11 mouse cellular contexts compared by ENCODE assay signal in genomic region chr8:126928755-126929505, GRCm38 (mm10). TPM values are rescaled to one million over a fixed set of nuclear protein-coding genes. Genes with fewer than 3 reads are reported as not detected.
A peak's percentile ranks its signal among the peaks of the same experiment; 100 is the strongest.
DNase-seq lines count a peak whose midpoint lies in the region; ATAC-seq and TF ChIP-seq lines count a peak whose summit lies in the region.
"Had no signal": no experiment of that assay in that cellular context is flagged by ENCODE, and none has a peak within 500 bp of the region (broad histone marks: within the 10 kb centered on the region; RNA-seq: fewer than 3 reads in every experiment).

No protein-coding gene starts in this region.

- peaks cover 13% of the 10 kb centered on the region for H3K36me3 ChIP-seq in heart, embryonic 16.5 days (ENCODE audit: control insufficient read depth, insufficient read depth)
- peaks cover 36% of the 10 kb centered on the region for H3K36me3 ChIP-seq in stomach, embryonic 14.5 days (ENCODE audit: control insufficient read depth, insufficient read depth, low read length)
- peaks cover 12% of the 10 kb centered on the region for H3K36me3 ChIP-seq in stomach, postnatal 0 days (ENCODE audit: control insufficient read depth, insufficient read depth, low read length)
- H3K36me3 ChIP-seq in forebrain, embryonic 13.5 days (ENCODE audit: poor library complexity, severe bottlenecking), result peaks cover 38% of the 10 kb centered on the region
- H3K36me3 ChIP-seq in stomach, embryonic 16.5 days (ENCODE audit: control insufficient read depth, insufficient read depth, low read length), result peaks cover 15% of the 10 kb centered on the region; the same call in 1 of the 2 replicates

- TF ChIP-seq CTCF in stomach, postnatal 0 days (IDR thresholded peaks at IDR 0.05; ENCODE audit: low read depth), result no peak

- H3K4me1 ChIP-seq in heart, embryonic 16.5 days (ENCODE audit: control insufficient read depth, insufficient read depth, low read length), result peaks cover 7% of the 10 kb centered on the region; the same call in 1 of the 2 replicates
- H3K4me1 ChIP-seq in stomach, embryonic 14.5 days (ENCODE audit: control insufficient read depth, insufficient read depth, low read length), result no peaks in the 10 kb centered on the region
- H3K4me1 ChIP-seq in stomach, postnatal 0 days (replicated peaks; ENCODE audit: control insufficient read depth, insufficient read depth), result no peaks in the 10 kb centered on the region
- no peaks in the 10 kb centered on the region for H3K4me1 ChIP-seq in forebrain, embryonic 13.5 days
- H3K4me1 ChIP-seq in stomach, embryonic 16.5 days (ENCODE audit: control insufficient read depth, insufficient read depth, low read length), result no peaks in the 10 kb centered on the region

- intact Hi-C loops in heart, postnatal 36 days (cut with DNase I), result loop anchor here (1.0 kb wide), 1 partner anchor 46 kb away; no protein-coding TSS in a partner anchor

- H3K4me2 ChIP-seq in heart, embryonic 16.5 days (ENCODE audit: low read depth, low read length), result no peak overlapping the region
- no peak overlapping the region for H3K4me2 ChIP-seq in stomach, embryonic 14.5 days (replicated peaks; ENCODE audit: low read depth, low read length)
- no peak overlapping the region for H3K4me2 ChIP-seq in stomach, postnatal 0 days (replicated peaks; ENCODE audit: low read depth)
- no peak overlapping the region for H3K4me2 ChIP-seq in forebrain, embryonic 13.5 days
- no peak overlapping the region for H3K4me2 ChIP-seq in stomach, embryonic 16.5 days (ENCODE audit: low read depth, low read length)

- no peak for DNase-seq in heart, postnatal 36 days
- DNase-seq in stomach, postnatal 0 days (ENCODE audit: low spot score), result no peak
- DNase-seq in left cerebral cortex, adult 11 months (ENCODE audit: low spot score), result no peak
- DNase-seq in embryo, embryonic 9.5 days (ENCODE audit: extremely low spot score), result no peak
- DNase-seq: gastrocnemius, postnatal 25 days had no signal

- H3K9me3 ChIP-seq in heart, embryonic 16.5 days (replicated peaks; ENCODE audit: control insufficient read depth, low read length), result no peaks in the 10 kb centered on the region
- H3K9me3 ChIP-seq in stomach, embryonic 14.5 days (ENCODE audit: control insufficient read depth, low read depth, low read length), result no peaks in the 10 kb centered on the region
- H3K9me3 ChIP-seq in stomach, postnatal 0 days (ENCODE audit: control insufficient read depth, low read length), result no peaks in the 10 kb centered on the region
- no peaks in the 10 kb centered on the region for H3K9me3 ChIP-seq in forebrain, embryonic 13.5 days (replicated peaks)
- no peaks in the 10 kb centered on the region for H3K9me3 ChIP-seq in stomach, embryonic 16.5 days (replicated peaks; ENCODE audit: control insufficient read depth, low read length)

- H3K4me3 ChIP-seq in heart, embryonic 16.5 days (ENCODE audit: low read length), result no peak overlapping the region
- no peak overlapping the region for H3K4me3 ChIP-seq in stomach, embryonic 14.5 days (ENCODE audit: low read depth, low read length)
- no peak overlapping the region for H3K4me3 ChIP-seq in stomach, postnatal 0 days (ENCODE audit: low read depth, low read length)
- no peak overlapping the region for H3K4me3 ChIP-seq in forebrain, embryonic 13.5 days
- H3K4me3 ChIP-seq in stomach, embryonic 16.5 days (replicated peaks; ENCODE audit: low read length), result no peak overlapping the region

- H3K9ac ChIP-seq in heart, embryonic 16.5 days (ENCODE audit: low read length), result 0 out of 2 replicates have a peak overlapping the region, but pooled peaks have one; percentile 19
- H3K9ac ChIP-seq in stomach, embryonic 14.5 days (replicated peaks; ENCODE audit: low read depth, low read length), result no peak overlapping the region
- no peak overlapping the region for H3K9ac ChIP-seq in stomach, postnatal 0 days (ENCODE audit: low read length)
- H3K9ac ChIP-seq in forebrain, embryonic 13.5 days, result no peak overlapping the region
- H3K9ac ChIP-seq in stomach, embryonic 16.5 days (ENCODE audit: low read length), result no peak overlapping the region
- H3K9ac ChIP-seq: liver, embryonic 14.5 days had no signal

- ATAC-seq in heart, embryonic 16.5 days (replicated peaks; ENCODE audit: extremely low read depth, insufficient read depth, low FRiP score), result peak; percentile 39; the same call in 1 of the 2 replicates
- 0 out of 2 replicates have a peak, but pooled peaks have one; percentile 15 for ATAC-seq in stomach, embryonic 14.5 days (ENCODE audit: insufficient number of reproducible peaks, insufficient read depth, low FRiP score, low read depth)
- ATAC-seq in stomach, postnatal 0 days (ENCODE audit: low FRiP score, low TSS enrichment), result no peak
- peak; percentile 19; the same call in 1 of the 2 replicates for ATAC-seq in forebrain, embryonic 13.5 days
- peak; percentile 18; the same call in 1 of the 2 replicates for ATAC-seq in stomach, embryonic 16.5 days (ENCODE audit: insufficient read depth, low FRiP score)

- no peak for TF ChIP-seq EP300 in stomach, postnatal 0 days (optimal IDR thresholded peaks at IDR 0.05)

- H3K27me3 ChIP-seq in heart, embryonic 16.5 days (ENCODE audit: control insufficient read depth, insufficient read depth, low read length), result no peaks in the 10 kb centered on the region
- no peaks in the 10 kb centered on the region for H3K27me3 ChIP-seq in stomach, embryonic 14.5 days (ENCODE audit: control insufficient read depth, insufficient read depth, low read length)
- no peaks in the 10 kb centered on the region for H3K27me3 ChIP-seq in stomach, postnatal 0 days (ENCODE audit: control insufficient read depth, insufficient read depth, low read length)
- no peaks in the 10 kb centered on the region for H3K27me3 ChIP-seq in forebrain, embryonic 13.5 days
- H3K27me3 ChIP-seq in stomach, embryonic 16.5 days (ENCODE audit: control insufficient read depth, insufficient read depth, low read length), result no peaks in the 10 kb centered on the region
- H3K27me3 ChIP-seq: Patski had no signal

- WGBS in heart, embryonic 16.5 days, result 82% methylated on average over 10 of the region's 10 CpGs
- WGBS in stomach, embryonic 14.5 days, result 89% methylated on average over 10 of the region's 10 CpGs
- WGBS in stomach, postnatal 0 days, result 77% methylated on average over 10 of the region's 10 CpGs
- WGBS in forebrain, embryonic 13.5 days, result 89% methylated on average over 10 of the region's 10 CpGs
- 81% methylated on average over 10 of the region's 10 CpGs for WGBS in stomach, embryonic 16.5 days

- no peak overlapping the region for H3K27ac ChIP-seq in heart, embryonic 16.5 days (ENCODE audit: low read length)
- no peak overlapping the region for H3K27ac ChIP-seq in stomach, embryonic 14.5 days (ENCODE audit: low read length)
- H3K27ac ChIP-seq in stomach, postnatal 0 days (replicated peaks), result no peak overlapping the region
- no peak overlapping the region for H3K27ac ChIP-seq in forebrain, embryonic 13.5 days
- no peak overlapping the region for H3K27ac ChIP-seq in stomach, embryonic 16.5 days (ENCODE audit: low read length)
- H3K27ac ChIP-seq: liver, embryonic 14.5 days had no signal

RNA-seq across cellular contexts. Expression of gene Tomm20, which starts 16.7 kb away (rescaled TPM):
- 196 and 200 TPM in 2 replicates for polyA plus RNA-seq in heart, embryonic 16.5 days (2015; fragmentation: Nextera tagmentation; extraction: Ambion mirVana)
- total RNA-seq in heart, postnatal 36 days (2021), result 10 to 100 TPM; 81.7 to 91.3 TPM
- polyA plus RNA-seq in stomach, embryonic 14.5 days (2014; fragmentation: Nextera tagmentation; extraction: Ambion mirVana), result 200 and 202 TPM in 2 replicates
- polyA plus RNA-seq in stomach, postnatal 0 days (2015; fragmentation: Nextera tagmentation; extraction: Ambion mirVana), result 158 and 175 TPM in 2 replicates
- 207 and 209 TPM in 2 replicates for polyA plus RNA-seq in forebrain, embryonic 13.5 days (2015; fragmentation: Nextera tagmentation; extraction: Ambion mirVana)
- polyA plus RNA-seq in stomach, embryonic 16.5 days (2015; fragmentation: Nextera tagmentation; extraction: Ambion mirVana), result 170 and 206 TPM in 2 replicates

RNA-seq across cellular contexts. Expression of gene Rbm34, which starts 41.9 kb away (rescaled TPM):
- 9.4 and 11.5 TPM in 2 replicates for polyA plus RNA-seq in heart, embryonic 16.5 days (2015; fragmentation: Nextera tagmentation; extraction: Ambion mirVana)
- 1 to 10 TPM; 3.1 to 3.4 TPM for total RNA-seq in heart, postnatal 36 days (2021)
- polyA plus RNA-seq in stomach, embryonic 14.5 days (2014; fragmentation: Nextera tagmentation; extraction: Ambion mirVana), result 25.0 and 25.1 TPM in 2 replicates
- polyA plus RNA-seq in stomach, postnatal 0 days (2015; fragmentation: Nextera tagmentation; extraction: Ambion mirVana), result 18.4 and 19.5 TPM in 2 replicates
- 24.0 and 25.7 TPM in 2 replicates for polyA plus RNA-seq in forebrain, embryonic 13.5 days (2015; fragmentation: Nextera tagmentation; extraction: Ambion mirVana)
- 13.4 and 17.8 TPM in 2 replicates for polyA plus RNA-seq in stomach, embryonic 16.5 days (2015; fragmentation: Nextera tagmentation; extraction: Ambion mirVana)
